Mouse (Mus musculus) kidney, postnatal 0 days (tissue): Measurements from ENCODE around the gene Ceacam19. TPM values are rescaled to one million over a fixed set of nuclear protein-coding genes. Genes with fewer than 3 reads are reported as not detected.

Experiments used
- ATAC-seq: fragments of 200-750 bp; cut with Nextera tagmentation; replicated peaks from 2 replicates; pipeline ENCODE4 v1.8.0; 2017; ENCODE audit warnings: low read depth, moderate number of reproducible peaks, moderate TSS enrichment, moderate library complexity; ENCODE audit not compliant: low FRiP score
- DNase-seq: peaks from one replicate; pipeline ENCODE4 v3.0.0-alpha.2; 2016; ENCODE audit warnings: low spot score
- H3K27ac ChIP-seq: fragments of 300-500 bp; sonication (generic); 2 replicates; pipeline ENCODE4 v1.5.1; 2014; ENCODE audit warnings: mild to moderate bottlenecking
- H3K27me3 ChIP-seq: fragments of 300-500 bp; sonication (generic); 2 replicates; pipeline ENCODE4 v1.6.1; 2014; ENCODE audit warnings: low read length, mixed read lengths; ENCODE audit not compliant: insufficient read depth
- H3K36me3 ChIP-seq: fragments of 300-500 bp; sonication (generic); 2 replicates; pipeline ENCODE4 v1.6.1; 2014; ENCODE audit warnings: low read length, mixed read lengths; ENCODE audit not compliant: insufficient read depth
- H3K4me1 ChIP-seq: fragments of 300-500 bp; sonication (generic); replicated peaks from 2 replicates; pipeline ENCODE4 v1.6.1; 2014; ENCODE audit warnings: antibody characterized with exemption, low read length, mixed read lengths; ENCODE audit not compliant: insufficient read depth
- H3K4me2 ChIP-seq: fragments of 300-500 bp; sonication (generic); 2 replicates; pipeline ENCODE4 v1.6.1; 2014; ENCODE audit warnings: mild to moderate bottlenecking, low read length, moderate library complexity, mixed read lengths
- H3K4me3 ChIP-seq: fragments of 300-500 bp; sonication (generic); replicated peaks from 2 replicates; pipeline ENCODE4 v1.5.1; 2014; ENCODE audit warnings: low read depth, low read length
- H3K9ac ChIP-seq: fragments of 300-500 bp; sonication (generic); 2 replicates; pipeline ENCODE4 v1.6.1; 2014; ENCODE audit warnings: low read depth, low read length
- H3K9me3 ChIP-seq: fragments of 300-500 bp; sonication (generic); replicated peaks from 2 replicates; pipeline ENCODE4 v1.6.1; 2016; ENCODE audit warnings: low read length, inconsistent platforms, mixed read lengths
- CTCF ChIP-seq: IDR thresholded peaks from 2 replicates; pipeline ENCODE4 v1.5.1; 2016; ENCODE audit warnings: antibody characterized with exemption, low read depth, mild to moderate bottlenecking, moderate library complexity
- WGBS: fragments of 180-500 bp; shearing (Covaris S2); extraction: QIAGEN DNeasy Blood & Tissue Kit; methylation state at CpG from one replicate; pipeline ENCODE4 v1.1.7; 2014; 5-methylcytosine and 5-hydroxymethylcytosine counted together
- polyA plus RNA-seq: library from polyadenylated mRNA; unstranded; fragments of >200 nt; fragmentation: Nextera tagmentation; extraction: Ambion mirVana; gene quantifications from 2 replicates; pipeline ENCODE4 v1.2.1, GENCODE M21; 2015

Ceacam19 gene
- polyA plus RNA-seq, 1 experiment from 2014 or later = 0.08 TPM

DNA sequence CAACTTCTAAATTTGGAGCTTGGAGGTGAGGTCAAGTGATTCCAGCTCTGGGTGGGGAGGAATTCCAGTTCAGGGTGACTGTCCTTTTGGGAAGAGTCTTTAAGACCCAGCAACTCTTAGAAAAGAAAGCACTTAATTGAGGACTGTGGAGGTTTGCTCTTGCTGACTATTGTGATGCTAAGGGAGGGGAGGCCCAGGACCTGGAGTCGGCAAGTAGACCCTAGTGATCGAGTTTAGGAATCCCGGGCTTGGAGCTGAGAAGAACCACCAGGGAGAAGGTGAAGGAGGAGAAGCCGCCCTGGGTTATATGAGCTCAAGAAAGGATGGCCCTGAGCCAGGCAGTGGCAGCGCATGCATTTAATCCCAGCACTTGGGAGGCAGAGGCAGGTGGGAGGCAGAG lies 40.7 kb upstream of the Ceacam19 start:
- Histone ChIP-seq H3K9ac (no peak overlapping the region), H3K4me3 (no peak overlapping the region), H3K4me2 (no peak overlapping the region), H3K4me1 (peaks cover 8% of the 10 kb centered on the region), H3K36me3 (no peaks in the 10 kb centered on the region), H3K9me3 (no peaks in the 10 kb centered on the region), H3K27ac (no peak overlapping the region), H3K27me3 (no peaks in the 10 kb centered on the region)
- no peak for TF ChIP-seq CTCF
- 48% methylated on average over 5 of the region's 5 CpGs for WGBS
- ATAC-seq (no peak), DNase-seq (no peak)

DNA sequence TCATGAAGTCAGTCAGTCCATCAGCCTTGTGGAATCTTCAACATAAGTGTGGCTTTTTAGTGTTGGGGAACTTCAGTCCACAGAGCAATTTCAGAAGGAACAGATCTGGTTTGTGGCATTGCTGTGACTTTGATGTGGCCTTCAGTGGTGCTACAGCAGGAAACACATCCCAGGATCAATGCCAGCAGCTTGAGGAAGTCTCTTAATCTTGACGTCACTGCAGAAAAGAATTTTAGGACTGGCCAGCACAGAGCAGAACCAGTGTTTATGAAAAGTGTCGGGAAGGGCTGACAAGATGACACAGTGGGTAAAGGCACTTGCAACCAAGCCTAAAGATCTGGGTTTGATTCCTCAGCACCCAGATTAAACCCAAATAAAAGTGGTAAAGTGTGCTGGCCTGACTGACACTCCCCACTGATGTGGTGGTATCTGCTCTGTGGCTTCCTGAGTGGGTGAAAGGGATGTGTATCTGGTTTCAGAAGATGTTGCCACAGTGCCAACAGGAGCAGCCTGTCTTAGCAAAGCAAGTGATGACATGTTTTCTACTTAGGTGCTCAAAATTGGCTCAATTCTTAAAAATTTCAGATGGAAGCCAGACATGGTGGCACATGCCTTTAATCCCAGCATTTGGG lies 39.2 kb upstream of the Ceacam19 start:
- Histone ChIP-seq H3K27ac (no peak overlapping the region), H3K4me3 (no peak overlapping the region), H3K9me3 (no peaks in the 10 kb centered on the region), H3K27me3 (no peaks in the 10 kb centered on the region), H3K9ac (no peak overlapping the region), H3K36me3 (no peaks in the 10 kb centered on the region), H3K4me2 (no peak overlapping the region), H3K4me1 (0 out of 2 replicates have a peak, but pooled peaks cover 3% of the 10 kb centered on the region)
- WGBS = 51% methylated on average over 2 of the region's 2 CpGs
- TF ChIP-seq CTCF = no peak
- DNase-seq (no peak), ATAC-seq (no peak)

DNA sequence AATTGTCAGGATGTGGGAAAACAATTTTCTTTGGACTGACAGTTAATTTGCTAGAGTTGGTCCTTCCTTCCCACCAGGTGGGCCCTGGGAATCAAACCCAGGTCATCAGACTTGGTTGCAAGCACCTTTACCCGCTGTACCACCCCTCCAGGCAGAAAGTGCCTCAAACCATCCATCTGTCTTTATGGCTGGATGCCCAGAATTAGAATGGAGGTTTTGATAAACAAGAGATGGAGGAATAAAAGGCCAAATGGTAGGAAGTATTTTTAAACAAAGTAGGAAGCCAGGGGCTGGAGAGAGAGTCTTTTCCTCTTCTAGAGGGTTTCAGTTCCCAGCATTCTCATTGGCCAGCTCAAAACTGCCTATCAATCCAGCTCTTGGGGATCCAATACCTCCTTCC lies 37.6 kb upstream of the Ceacam19 start:
- Histone ChIP-seq H3K9me3 (no peaks in the 10 kb centered on the region), H3K27ac (no peak overlapping the region), H3K9ac (no peak overlapping the region), H3K36me3 (no peaks in the 10 kb centered on the region), H3K4me1 (0 out of 2 replicates have a peak, but pooled peaks cover 5% of the 10 kb centered on the region), H3K27me3 (no peaks in the 10 kb centered on the region), H3K4me2 (no peak overlapping the region), H3K4me3 (no peak overlapping the region)
- DNase-seq (no peak), ATAC-seq (no peak)
- WGBS = 69% methylated on average over 1 of the region's 1 CpGs
- TF ChIP-seq CTCF = no peak

DNA sequence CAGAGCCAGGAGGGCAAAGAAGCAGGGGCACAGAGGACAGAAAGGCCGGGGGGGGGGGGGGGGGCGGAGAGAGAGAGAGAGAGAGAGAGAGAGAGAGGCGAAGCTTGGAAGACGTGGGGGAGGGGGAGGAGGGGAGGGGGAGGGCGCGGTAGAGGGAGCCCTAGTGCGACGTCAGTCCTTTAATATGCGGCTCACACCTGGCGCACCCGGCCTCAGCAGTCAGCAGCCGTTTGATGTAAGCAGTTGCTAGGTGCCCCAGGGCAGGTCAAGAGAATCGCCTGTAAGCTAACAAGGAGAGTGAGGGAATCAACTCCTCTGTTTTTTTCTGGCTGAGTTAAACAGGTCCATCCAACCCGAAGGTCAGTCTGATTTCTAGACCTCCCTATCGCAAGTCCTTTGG lies 36.0 kb upstream of the Ceacam19 start:
- H3K4me2 ChIP-seq = no peak overlapping the region
- no peaks in the 10 kb centered on the region for H3K9me3 ChIP-seq
- no peaks in the 10 kb centered on the region for H3K36me3 ChIP-seq
- H3K4me3 ChIP-seq = no peak overlapping the region
- H3K9ac ChIP-seq = no peak overlapping the region
- WGBS = 9% methylated on average over 10 of the region's 15 CpGs
- H3K27ac ChIP-seq = no peak overlapping the region
- no peak for TF ChIP-seq CTCF
- ATAC-seq = no peak
- DNase-seq = no peak
- no peaks in the 10 kb centered on the region for H3K27me3 ChIP-seq
- H3K4me1 ChIP-seq = 0 out of 2 replicates have a peak, but pooled peaks cover 12% of the 10 kb centered on the region

DNA sequence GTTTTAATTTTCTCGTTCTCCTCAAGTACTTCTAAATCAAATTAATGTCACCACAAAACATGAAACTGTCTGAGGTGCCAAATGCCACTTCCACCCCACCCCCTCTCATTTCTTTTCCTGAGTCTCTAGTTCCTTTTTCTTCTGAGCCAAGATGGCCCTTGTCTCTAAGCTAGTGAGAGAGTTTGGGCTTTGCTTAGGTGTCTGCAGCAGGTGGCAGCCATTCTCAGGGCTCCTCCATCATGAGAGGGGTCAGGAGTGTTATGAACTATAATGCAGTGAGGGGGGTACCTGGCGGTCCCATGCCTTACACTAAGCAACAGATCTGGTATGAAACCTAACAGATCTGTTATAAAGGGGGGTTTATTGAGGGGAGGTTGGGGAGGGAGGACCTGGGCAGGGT lies 35.6 kb upstream of the Ceacam19 start:
- no peaks in the 10 kb centered on the region for H3K36me3 ChIP-seq
- H3K4me3 ChIP-seq = no peak overlapping the region

DNA sequence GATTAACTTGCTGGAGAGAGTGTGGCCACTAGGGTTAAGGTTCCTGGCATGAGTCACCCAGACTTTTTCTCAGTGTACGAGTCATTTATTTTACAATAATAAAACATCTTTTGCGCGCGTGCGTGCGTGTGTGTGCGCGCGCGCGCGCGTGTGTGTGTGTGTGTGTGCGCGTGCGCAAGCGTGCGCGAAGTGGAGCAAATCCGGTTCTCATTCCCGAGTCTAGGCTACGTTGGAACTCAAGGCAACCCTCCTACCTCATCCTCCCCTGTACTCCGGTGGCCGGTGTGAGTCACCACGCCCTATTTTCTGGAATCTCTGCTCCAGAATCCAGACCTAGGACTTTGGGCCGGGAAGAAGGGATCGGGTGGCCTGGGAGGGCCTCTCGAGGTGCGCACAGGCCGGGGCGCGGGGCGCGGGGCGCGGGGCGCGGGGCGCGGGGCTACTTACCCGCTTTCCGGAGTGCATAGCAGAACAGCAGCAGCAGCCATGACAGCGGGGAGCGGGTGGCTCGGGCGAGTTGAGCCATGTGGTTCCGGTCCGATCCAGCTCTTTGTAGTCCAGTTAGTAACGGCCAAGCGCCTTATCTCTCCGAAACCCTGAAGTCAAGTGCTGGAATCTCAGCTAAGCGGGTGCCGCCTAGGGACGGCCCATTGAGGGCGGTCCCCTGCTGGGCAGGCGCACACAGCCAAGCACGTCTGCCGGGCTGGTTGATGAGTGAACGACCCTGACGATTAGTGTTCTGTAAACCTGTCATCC lies 32.9 kb upstream of the Ceacam19 start, which contains the start of gene Pvr:
TSS of gene Pvr (minus strand) at position 655 of the 756 bp plus-strand sequence.
- TF ChIP-seq CTCF = peak; percentile 49
- H3K4me1 ChIP-seq = 0 out of 2 replicates have a peak, but pooled peaks cover 12% of the 10 kb centered on the region
- peak within 1 kb of the TSS; percentile 91 for H3K4me2 ChIP-seq
- H3K27me3 ChIP-seq = no peaks in the 10 kb centered on the region
- no peaks in the 10 kb centered on the region for H3K9me3 ChIP-seq
- peak; percentile 87 for DNase-seq
- H3K9ac ChIP-seq = peak within 1 kb of the TSS; percentile 82
- WGBS = under 1% methylated on average over 60 of the region's 60 CpGs
- H3K4me3 ChIP-seq = peak within 1 kb of the TSS; percentile 89
- ATAC-seq = peak; percentile 89
- peaks cover 11% of the 10 kb centered on the region; the same call in 1 of the 2 replicates for H3K36me3 ChIP-seq
- H3K27ac ChIP-seq = peak within 1 kb of the TSS; percentile 90

More for the DNA sequence above, 35.6 kb upstream of the Ceacam19 start:
- H3K27me3 ChIP-seq = no peaks in the 10 kb centered on the region
- DNase-seq (no peak), ATAC-seq (no peak)
- no peaks in the 10 kb centered on the region for H3K9me3 ChIP-seq
- no peak overlapping the region for H3K4me2 ChIP-seq
- H3K4me1 ChIP-seq = 0 out of 2 replicates have a peak, but pooled peaks cover 12% of the 10 kb centered on the region
- no peak overlapping the region for H3K27ac ChIP-seq
- no peak overlapping the region for H3K9ac ChIP-seq
- no peak for TF ChIP-seq CTCF
- WGBS = 18% methylated on average over 2 of the region's 2 CpGs
